Mouse (Mus musculus): ENCODE measurements around the gene Olfr656. TPM values are rescaled to one million over a fixed set of nuclear protein-coding genes. Genes with fewer than 3 reads are reported as not detected.
A peak's percentile ranks its signal among the peaks of the same experiment; 100 is the strongest.

Olfr656 gene
- not detected in 2 replicates for polyA plus RNA-seq (2015; fragmentation: Nextera tagmentation; extraction: Ambion mirVana)

- Histone ChIP-seq H3K27me3 (no peaks in the 10 kb centered on the region), H3K4me2 (no peak within 1 kb of the TSS), H3K36me3 (no peaks in the 10 kb centered on the region), H3K4me3 (no peak within 1 kb of the TSS), H3K9ac (no peak within 1 kb of the TSS), H3K9me3 (no peaks in the 10 kb centered on the region), H3K4me1 (replicated peaks) (no peaks in the 10 kb centered on the region), H3K27ac (replicated peaks) (no peak within 1 kb of the TSS)
- ATAC-seq (ENCODE audit: low FRiP score, low read depth), result no peak
- WGBS, result 85% methylated on average over 4 of the region's 4 CpGs
Measured at GRCm38 (mm10) chr7:104613655-104614054, at the start of gene Olfr656. Gene Olfr656 (plus strand): TSS chr7:104613955.

DNA sequence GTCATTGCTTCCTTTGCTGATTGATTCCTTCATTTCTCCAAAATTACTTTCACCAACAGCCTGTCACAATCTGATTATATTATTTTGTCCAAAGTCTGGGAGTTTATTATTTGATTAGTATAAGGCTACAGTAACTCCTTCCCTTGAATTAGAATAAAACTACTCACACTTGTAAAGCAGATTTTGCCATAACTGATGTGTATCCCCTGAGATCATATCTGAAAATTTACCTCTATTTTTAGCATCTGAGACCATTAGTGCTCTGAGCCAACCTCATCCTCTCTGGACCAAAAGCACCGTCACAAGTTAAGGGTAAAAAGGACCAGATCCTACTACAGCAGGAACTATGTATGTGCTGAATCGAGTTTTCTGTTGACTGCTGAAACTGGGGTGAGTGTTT lies 36.7 kb upstream of the Olfr656 start, which contains the start of gene Olfr653:
TSS of gene Olfr653 (plus strand) at position 301 of the 400 bp plus-strand sequence.
- no peak within 1 kb of the TSS for H3K4me3 ChIP-seq
- no peak for ATAC-seq (ENCODE audit: low FRiP score, low read depth)
- H3K36me3 ChIP-seq, result no peaks in the 10 kb centered on the region
- no peaks in the 10 kb centered on the region for H3K27me3 ChIP-seq
- H3K4me2 ChIP-seq, result no peak within 1 kb of the TSS
- 71% methylated on average over 2 of the region's 2 CpGs for WGBS
- no peaks in the 10 kb centered on the region for H3K9me3 ChIP-seq
- H3K27ac ChIP-seq (replicated peaks), result no peak within 1 kb of the TSS
- no peaks in the 10 kb centered on the region for H3K4me1 ChIP-seq (replicated peaks)
- H3K9ac ChIP-seq, result no peak within 1 kb of the TSS

GRCm38 (mm10) chr7:104580846-104581245 lies 32.9 kb upstream of the Olfr656 start:
- no peak overlapping the region for H3K9ac ChIP-seq
- 89% methylated on average over 4 of the region's 4 CpGs for WGBS
- H3K36me3 ChIP-seq, result no peaks in the 10 kb centered on the region
- no peaks in the 10 kb centered on the region for H3K27me3 ChIP-seq
- no peak overlapping the region for H3K27ac ChIP-seq (replicated peaks)
- no peak overlapping the region for H3K4me2 ChIP-seq
- ATAC-seq (ENCODE audit: low FRiP score, low read depth), result no peak
- H3K4me3 ChIP-seq, result no peak overlapping the region
- no peaks in the 10 kb centered on the region for H3K4me1 ChIP-seq (replicated peaks)
- H3K9me3 ChIP-seq, result no peaks in the 10 kb centered on the region

- Histone ChIP-seq H3K4me3 (no peak overlapping the region), H3K4me2 (no peak overlapping the region), H3K9me3 (no peaks in the 10 kb centered on the region), H3K27ac (replicated peaks) (no peak overlapping the region), H3K27me3 (no peaks in the 10 kb centered on the region), H3K4me1 (replicated peaks) (no peaks in the 10 kb centered on the region), H3K9ac (no peak overlapping the region), H3K36me3 (no peaks in the 10 kb centered on the region)
- 91% methylated on average over 4 of the region's 4 CpGs for WGBS
- no peak for ATAC-seq (ENCODE audit: low FRiP score, low read depth)
Measured at GRCm38 (mm10) chr7:104581429-104581828, 32.3 kb upstream of the Olfr656 start.

DNA sequence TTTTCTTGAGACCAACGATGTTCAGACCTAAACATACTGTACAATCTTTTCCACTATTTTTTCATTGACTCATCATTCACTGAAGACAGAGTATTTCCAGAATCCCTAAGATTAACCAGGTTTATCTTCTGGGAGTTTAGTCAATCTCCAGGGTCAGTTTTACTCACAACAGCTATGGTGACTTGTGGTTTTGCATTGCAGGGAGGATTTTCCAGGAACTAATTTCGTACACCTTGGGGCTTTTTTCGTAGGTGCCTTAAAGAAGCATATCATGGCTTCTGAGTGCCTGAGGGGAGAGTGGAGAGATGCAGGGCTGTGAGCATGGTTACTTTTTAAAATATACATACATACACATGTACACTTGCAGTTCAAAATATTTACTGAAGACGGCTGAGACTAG lies 27.0 kb upstream of the Olfr656 start, which contains the start of gene Olfr654:
TSS of gene Olfr654 (plus strand) at position 301 of the 400 bp plus-strand sequence.
- H3K27ac ChIP-seq (replicated peaks), result no peak within 1 kb of the TSS
- no peaks in the 10 kb centered on the region for H3K27me3 ChIP-seq
- no peak within 1 kb of the TSS for H3K4me2 ChIP-seq
- no peak within 1 kb of the TSS for H3K4me3 ChIP-seq
- H3K9me3 ChIP-seq, result no peaks in the 10 kb centered on the region
- no peaks in the 10 kb centered on the region for H3K36me3 ChIP-seq
- 92% methylated on average over 4 of the region's 4 CpGs for WGBS
- ATAC-seq (ENCODE audit: low FRiP score, low read depth), result no peak
- H3K9ac ChIP-seq, result no peak within 1 kb of the TSS
- no peaks in the 10 kb centered on the region for H3K4me1 ChIP-seq (replicated peaks)

DNA sequence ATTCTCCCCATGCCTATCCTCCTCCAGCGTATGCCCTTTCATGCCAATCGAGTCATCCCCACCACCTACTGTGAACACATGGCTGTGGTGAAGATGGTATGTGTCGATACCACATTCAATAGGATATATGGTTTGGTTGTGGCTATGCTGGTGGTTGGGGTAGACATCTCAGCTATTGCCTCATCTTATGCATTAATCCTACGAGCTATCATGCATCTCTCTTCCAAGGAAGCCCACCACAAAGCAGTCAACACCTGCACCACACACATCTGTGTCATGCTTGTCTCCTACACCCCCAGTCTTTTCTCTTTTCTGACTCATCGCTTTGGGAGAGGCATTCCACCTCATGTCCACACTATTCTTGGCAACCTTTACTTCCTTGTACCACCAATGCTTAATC lies 25.5 kb upstream of the Olfr656 start:
- Histone ChIP-seq H3K9ac (no peak overlapping the region), H3K36me3 (no peaks in the 10 kb centered on the region), H3K9me3 (no peaks in the 10 kb centered on the region), H3K4me2 (no peak overlapping the region), H3K27ac (replicated peaks) (no peak overlapping the region), H3K4me1 (replicated peaks) (no peaks in the 10 kb centered on the region), H3K27me3 (no peaks in the 10 kb centered on the region), H3K4me3 (no peak overlapping the region)
- WGBS, result 88% methylated on average over 5 of the region's 5 CpGs
- no peak for ATAC-seq (ENCODE audit: low FRiP score, low read depth)

GRCm38 (mm10) chr7:104601679-104602078 lies 12.1 kb upstream of the Olfr656 start, which contains the start of gene Olfr655:
Gene Olfr655 (minus strand): TSS chr7:104601779.
- H3K36me3 ChIP-seq, result no peaks in the 10 kb centered on the region
- no peak within 1 kb of the TSS for H3K4me3 ChIP-seq
- no peaks in the 10 kb centered on the region for H3K4me1 ChIP-seq (replicated peaks)
- H3K9me3 ChIP-seq, result no peaks in the 10 kb centered on the region
- no peaks in the 10 kb centered on the region for H3K27me3 ChIP-seq
- no peak within 1 kb of the TSS for H3K27ac ChIP-seq (replicated peaks)
- no peak for ATAC-seq (ENCODE audit: low FRiP score, low read depth)
- H3K9ac ChIP-seq, result no peak within 1 kb of the TSS
- no peak within 1 kb of the TSS for H3K4me2 ChIP-seq
- 88% methylated on average over 2 of the region's 2 CpGs for WGBS

- no peak overlapping the region for H3K9ac ChIP-seq
- no peak overlapping the region for H3K4me2 ChIP-seq
- H3K9me3 ChIP-seq, result no peaks in the 10 kb centered on the region
- H3K4me1 ChIP-seq (replicated peaks), result no peaks in the 10 kb centered on the region
- no peak for ATAC-seq (ENCODE audit: low FRiP score, low read depth)
- H3K27ac ChIP-seq (replicated peaks), result no peak overlapping the region
- no peaks in the 10 kb centered on the region for H3K27me3 ChIP-seq
- H3K36me3 ChIP-seq, result no peaks in the 10 kb centered on the region
- 7% methylated on average over 3 of the region's 3 CpGs for WGBS
- no peak overlapping the region for H3K4me3 ChIP-seq
Measured at GRCm38 (mm10) chr7:104603173-104603572, 10.6 kb upstream of the Olfr656 start.

- no peak overlapping the region for H3K27ac ChIP-seq (replicated peaks)
- no peak overlapping the region for H3K9ac ChIP-seq
- no peaks in the 10 kb centered on the region for H3K9me3 ChIP-seq
- H3K4me1 ChIP-seq (replicated peaks), result no peaks in the 10 kb centered on the region
- H3K36me3 ChIP-seq, result no peaks in the 10 kb centered on the region
- H3K4me2 ChIP-seq, result no peak overlapping the region
- H3K4me3 ChIP-seq, result no peak overlapping the region
- no peak for ATAC-seq (ENCODE audit: low FRiP score, low read depth)
- no peaks in the 10 kb centered on the region for H3K27me3 ChIP-seq
Measured at GRCm38 (mm10) chr7:104604727-104605126, 9.0 kb upstream of the Olfr656 start.

GRCm38 (mm10) chr7:104624494-104624893 lies 10.7 kb downstream of the Olfr656 start, which contains the start of gene Olfr657:
Gene Olfr657 (plus strand): TSS chr7:104624794.
- no peaks in the 10 kb centered on the region for H3K36me3 ChIP-seq
- no peak within 1 kb of the TSS for H3K4me3 ChIP-seq
- no peak within 1 kb of the TSS for H3K4me2 ChIP-seq
- no peaks in the 10 kb centered on the region for H3K9me3 ChIP-seq
- H3K4me1 ChIP-seq (replicated peaks), result no peaks in the 10 kb centered on the region
- no peak within 1 kb of the TSS for H3K9ac ChIP-seq
- no peak within 1 kb of the TSS for H3K27ac ChIP-seq (replicated peaks)
- no peaks in the 10 kb centered on the region for H3K27me3 ChIP-seq
- ATAC-seq (ENCODE audit: low FRiP score, low read depth), result no peak

GRCm38 (mm10) chr7:104646841-104647482 lies 33.2 kb downstream of the Olfr656 start, which contains the start of gene Olfr658:
Gene Olfr658 (minus strand): TSS chr7:104647305.
- peak; percentile 87 for ATAC-seq (ENCODE audit: low FRiP score, low read depth)
- Histone ChIP-seq H3K4me1 (replicated peaks) (no peaks in the 10 kb centered on the region), H3K27ac (replicated peaks) (no peak within 1 kb of the TSS), H3K36me3 (no peaks in the 10 kb centered on the region), H3K4me3 (peak within 1 kb of the TSS; percentile 30), H3K27me3 (no peaks in the 10 kb centered on the region), H3K9me3 (no peaks in the 10 kb centered on the region), H3K4me2 (peak within 1 kb of the TSS; percentile 52), H3K9ac (0 out of 2 replicates have a peak within 1 kb of the TSS, but pooled peaks have one; percentile 2)
- WGBS, result 33% methylated on average over 21 of the region's 22 CpGs

GRCm38 (mm10) chr7:104666453-104666852 lies 52.7 kb downstream of the Olfr656 start, which contains the start of gene Olfr659:
Gene Olfr659 (plus strand): TSS chr7:104666753.
- Histone ChIP-seq H3K27me3 (no peaks in the 10 kb centered on the region), H3K27ac (replicated peaks) (no peak within 1 kb of the TSS), H3K36me3 (no peaks in the 10 kb centered on the region), H3K9ac (no peak within 1 kb of the TSS), H3K4me2 (no peak within 1 kb of the TSS), H3K4me3 (no peak within 1 kb of the TSS), H3K4me1 (replicated peaks) (no peaks in the 10 kb centered on the region), H3K9me3 (no peaks in the 10 kb centered on the region)
- 90% methylated on average over 3 of the region's 3 CpGs for WGBS
- no peak for ATAC-seq (ENCODE audit: low FRiP score, low read depth)
